Mouse (Mus musculus) embryonic facial prominence, embryonic 11.5 days (tissue): ENCODE results near the gene Fbxl13. TPM values are rescaled to one million over a fixed set of nuclear protein-coding genes. Genes with fewer than 3 reads are reported as not detected.

Experiments
- ATAC-seq: fragments of 200-750 bp; cut with Nextera tagmentation; replicated peaks from 2 replicates; pipeline ENCODE4 v1.8.0; 2017; ENCODE audit warnings: low read depth; ENCODE audit not compliant: insufficient number of reproducible peaks, low FRiP score, low TSS enrichment
- DNase-seq: peaks from one replicate; pipeline ENCODE4 v3.0.0-alpha.2; 2015; ENCODE audit warnings: low spot score
- H3K27ac ChIP-seq: fragments of 300-500 bp; sonication (generic); replicated peaks from 2 replicates; pipeline ENCODE4 v1.5.1; 2014; ENCODE audit warnings: mild to moderate bottlenecking, low read depth, low read length, control low read depth
- H3K27me3 ChIP-seq: fragments of 300-500 bp; sonication (generic); 2 replicates; pipeline ENCODE4 v1.6.1; 2014; ENCODE audit warnings: mild to moderate bottlenecking, low read length, moderate library complexity, mixed read lengths; ENCODE audit not compliant: control insufficient read depth, insufficient read depth
- H3K36me3 ChIP-seq: fragments of 300-500 bp; sonication (generic); replicated peaks from 2 replicates; pipeline ENCODE4 v1.6.1; 2014; ENCODE audit warnings: low read depth, mild to moderate bottlenecking, low read length, moderate library complexity, mixed read lengths; ENCODE audit not compliant: control insufficient read depth, insufficient read depth
- H3K4me1 ChIP-seq: fragments of 300-500 bp; sonication (generic); 2 replicates; pipeline ENCODE4 v1.6.1; 2014; ENCODE audit warnings: low read length, mixed read lengths; ENCODE audit not compliant: control insufficient read depth, insufficient read depth
- H3K4me2 ChIP-seq: fragments of 300-500 bp; sonication (generic); 2 replicates; pipeline ENCODE4 v1.6.1; 2014; ENCODE audit warnings: low read depth, mild to moderate bottlenecking, control low read depth, low read length, moderate library complexity
- H3K4me3 ChIP-seq: fragments of 300-500 bp; sonication (generic); 2 replicates; pipeline ENCODE4 v1.5.1; 2014; ENCODE audit warnings: low read depth, low read length, control low read depth
- H3K9ac ChIP-seq: fragments of 300-500 bp; sonication (generic); replicated peaks from 2 replicates; pipeline ENCODE4 v1.6.1; 2014; ENCODE audit warnings: mild to moderate bottlenecking, control low read depth, low read length
- H3K9me3 ChIP-seq: fragments of 300-500 bp; sonication (generic); replicated peaks from 2 replicates; pipeline ENCODE4 v1.6.1; 2016; ENCODE audit warnings: mild to moderate bottlenecking, low read length, inconsistent platforms, mixed read lengths; ENCODE audit not compliant: control insufficient read depth
- WGBS: fragments of 180-500 bp; shearing (Covaris S2); extraction: QIAGEN DNeasy Blood & Tissue Kit; methylation state at CpG from one replicate; pipeline ENCODE4 v1.1.7; 2014; 5-methylcytosine and 5-hydroxymethylcytosine counted together
- polyA plus RNA-seq: library from polyadenylated mRNA; unstranded; fragments of >200 nt; fragmentation: Nextera tagmentation; extraction: Ambion mirVana; gene quantifications from 2 replicates; pipeline ENCODE4 v1.2.1, GENCODE M21; 2014

Fbxl13 gene
- polyA plus RNA-seq, 1 experiment from 2014 or later: 0.11 TPM

- no peak overlapping the region for H3K4me3 ChIP-seq
- H3K27me3 ChIP-seq: no peaks in the 10 kb centered on the region
- no peak overlapping the region for H3K27ac ChIP-seq
- no peaks in the 10 kb centered on the region for H3K9me3 ChIP-seq
- no peaks in the 10 kb centered on the region for H3K36me3 ChIP-seq
- no peak overlapping the region for H3K4me2 ChIP-seq
- ATAC-seq (no peak), DNase-seq (no peak)
- 74% methylated on average over 4 of the region's 4 CpGs for WGBS
- H3K4me1 ChIP-seq: no peaks in the 10 kb centered on the region
- no peak overlapping the region for H3K9ac ChIP-seq
Observed at GRCm38 (mm10) chr5:21527488-21527911, 117.9 kb downstream of the Fbxl13 start.

- no peak overlapping the region for H3K9ac ChIP-seq
- H3K36me3 ChIP-seq: no peaks in the 10 kb centered on the region
- WGBS: 58% methylated on average over 11 of the region's 11 CpGs
- no peaks in the 10 kb centered on the region for H3K4me1 ChIP-seq
- H3K27me3 ChIP-seq: no peaks in the 10 kb centered on the region
- 0 out of 2 replicates have a peak, but pooled peaks have one; percentile 62 for ATAC-seq
- DNase-seq: no peak
- no peak overlapping the region for H3K27ac ChIP-seq
- no peaks in the 10 kb centered on the region for H3K9me3 ChIP-seq
- H3K4me3 ChIP-seq: no peak overlapping the region
- no peak overlapping the region for H3K4me2 ChIP-seq
Observed at GRCm38 (mm10) chr5:21526835-21527485, 118.5 kb downstream of the Fbxl13 start.

GRCm38 (mm10) chr5:21519166-21519565 lies 126.3 kb downstream of the Fbxl13 start:
- H3K4me3 ChIP-seq: no peak overlapping the region
- no peak for ATAC-seq
- no peaks in the 10 kb centered on the region for H3K9me3 ChIP-seq
- no peak overlapping the region for H3K9ac ChIP-seq
- no peaks in the 10 kb centered on the region for H3K36me3 ChIP-seq
- 77% methylated on average over 3 of the region's 3 CpGs for WGBS
- no peaks in the 10 kb centered on the region for H3K27me3 ChIP-seq
- H3K4me2 ChIP-seq: no peak overlapping the region
- H3K27ac ChIP-seq: no peak overlapping the region
- no peaks in the 10 kb centered on the region for H3K4me1 ChIP-seq
- DNase-seq: no peak

GRCm38 (mm10) chr5:21518207-21518606 lies 127.2 kb downstream of the Fbxl13 start:
- DNase-seq (no peak), ATAC-seq (no peak)
- H3K9ac ChIP-seq: no peak overlapping the region
- H3K4me3 ChIP-seq: no peak overlapping the region
- H3K27ac ChIP-seq: no peak overlapping the region
- H3K36me3 ChIP-seq: no peaks in the 10 kb centered on the region
- 70% methylated on average over 4 of the region's 4 CpGs for WGBS
- no peaks in the 10 kb centered on the region for H3K4me1 ChIP-seq
- no peaks in the 10 kb centered on the region for H3K9me3 ChIP-seq
- no peak overlapping the region for H3K4me2 ChIP-seq
- no peaks in the 10 kb centered on the region for H3K27me3 ChIP-seq

GRCm38 (mm10) chr5:21517562-21517961 lies 127.9 kb downstream of the Fbxl13 start:
- no peak overlapping the region for H3K4me2 ChIP-seq
- DNase-seq (no peak), ATAC-seq (no peak)
- no peaks in the 10 kb centered on the region for H3K4me1 ChIP-seq
- 93% methylated on average over 2 of the region's 2 CpGs for WGBS
- no peaks in the 10 kb centered on the region for H3K36me3 ChIP-seq
- H3K9me3 ChIP-seq: no peaks in the 10 kb centered on the region
- no peak overlapping the region for H3K27ac ChIP-seq
- no peak overlapping the region for H3K9ac ChIP-seq
- no peak overlapping the region for H3K4me3 ChIP-seq
- H3K27me3 ChIP-seq: no peaks in the 10 kb centered on the region

GRCm38 (mm10) chr5:21513363-21513762 lies 132.1 kb downstream of the Fbxl13 start:
- no peaks in the 10 kb centered on the region for H3K4me1 ChIP-seq
- DNase-seq (no peak), ATAC-seq (no peak)
- H3K36me3 ChIP-seq: no peaks in the 10 kb centered on the region
- no peak overlapping the region for H3K4me2 ChIP-seq
- H3K27ac ChIP-seq: no peak overlapping the region
- no peak overlapping the region for H3K9ac ChIP-seq
- no peak overlapping the region for H3K4me3 ChIP-seq
- H3K9me3 ChIP-seq: no peaks in the 10 kb centered on the region
- no peaks in the 10 kb centered on the region for H3K27me3 ChIP-seq
- 72% methylated on average over 10 of the region's 10 CpGs for WGBS

GRCm38 (mm10) chr5:21509801-21510200 lies 135.6 kb downstream of the Fbxl13 start:
- Histone ChIP-seq H3K36me3 (no peaks in the 10 kb centered on the region), H3K4me2 (no peak overlapping the region), H3K9me3 (no peaks in the 10 kb centered on the region), H3K27ac (no peak overlapping the region), H3K9ac (no peak overlapping the region), H3K4me1 (no peaks in the 10 kb centered on the region), H3K27me3 (no peaks in the 10 kb centered on the region), H3K4me3 (no peak overlapping the region)
- ATAC-seq (no peak), DNase-seq (no peak)
- 81% methylated on average over 4 of the region's 4 CpGs for WGBS

GRCm38 (mm10) chr5:21506887-21507286 lies 138.5 kb downstream of the Fbxl13 start:
- no peak overlapping the region for H3K4me3 ChIP-seq
- no peaks in the 10 kb centered on the region for H3K36me3 ChIP-seq
- no peak overlapping the region for H3K4me2 ChIP-seq
- no peaks in the 10 kb centered on the region for H3K27me3 ChIP-seq
- DNase-seq (no peak), ATAC-seq (no peak)
- no peaks in the 10 kb centered on the region for H3K4me1 ChIP-seq
- 44% methylated on average over 1 of the region's 1 CpGs for WGBS
- no peaks in the 10 kb centered on the region for H3K9me3 ChIP-seq
- H3K27ac ChIP-seq: no peak overlapping the region
- H3K9ac ChIP-seq: no peak overlapping the region
